Mouse (Mus musculus) heart, postnatal 36 days (tissue): ENCODE data around the gene Mpnd. TPM values are rescaled to one million over a fixed set of nuclear protein-coding genes. Genes with fewer than 3 reads are reported as not detected.
A peak's percentile ranks its signal among the peaks of the same experiment; 100 is the strongest.

Experiments used
- DNase-seq, 2 experiments: peaks; one replicate each; pipeline ENCODE4 v3.0.0; 2021 to 2022
- intact Hi-C: fragments of 180-260 bp; cut with DNase I; formaldehyde crosslinking; loops from one replicate; pipeline ENCODE4 v1.15.1; 2025
- total RNA-seq, 2 experiments: library from RNA; stranded (reverse); gene quantifications; 2 replicates each; pipeline ENCODE4 v1.2.3; 2021

Gene Mpnd
- total RNA-seq: 10 to 100 TPM; 58.6 to 64.1 TPM

DNA sequence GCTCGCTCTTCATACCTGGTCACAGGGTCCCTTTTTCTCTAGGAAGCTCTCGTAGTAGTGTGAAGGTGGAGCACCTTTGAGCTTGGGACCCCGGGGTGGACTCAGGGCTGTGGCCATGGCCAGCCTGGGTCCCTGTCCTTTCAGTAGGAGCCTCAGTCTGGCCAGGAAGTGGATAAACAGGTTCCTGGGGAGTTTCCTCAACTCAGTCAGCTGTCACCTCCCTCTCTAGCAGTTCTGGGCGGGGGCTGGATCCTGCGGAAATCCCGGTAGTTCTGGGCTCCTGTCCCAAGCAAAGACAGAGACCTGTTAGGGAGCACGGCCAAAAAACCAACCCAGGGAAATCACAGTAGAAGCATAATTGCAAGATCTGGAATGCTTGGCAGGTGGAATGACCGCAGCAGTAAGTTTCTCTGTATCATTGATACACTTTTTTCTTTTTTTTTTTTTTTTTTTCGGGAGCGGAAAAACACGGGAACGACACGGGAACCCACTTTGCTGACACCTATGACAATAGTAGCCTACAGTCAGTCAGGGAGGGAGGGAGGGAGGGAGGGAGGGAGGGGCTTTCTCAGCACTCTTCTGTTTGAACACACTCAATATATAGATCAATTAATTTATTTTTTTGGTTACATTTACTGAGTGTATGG lies at the start of gene Mpnd, which contains the start of gene Stap2:
TSS of gene Mpnd (plus strand) at position 297 of the 647 bp plus-strand sequence.
TSS of gene Stap2 (minus strand) at position 170 of the 647 bp plus-strand sequence.
- intact Hi-C loops: loop anchor here (5.0 kb wide), 1 partner anchor 48 kb away; the partner anchor contains the start of gene Yju2
- DNase-seq: peak; percentile 57 to 60

DNA sequence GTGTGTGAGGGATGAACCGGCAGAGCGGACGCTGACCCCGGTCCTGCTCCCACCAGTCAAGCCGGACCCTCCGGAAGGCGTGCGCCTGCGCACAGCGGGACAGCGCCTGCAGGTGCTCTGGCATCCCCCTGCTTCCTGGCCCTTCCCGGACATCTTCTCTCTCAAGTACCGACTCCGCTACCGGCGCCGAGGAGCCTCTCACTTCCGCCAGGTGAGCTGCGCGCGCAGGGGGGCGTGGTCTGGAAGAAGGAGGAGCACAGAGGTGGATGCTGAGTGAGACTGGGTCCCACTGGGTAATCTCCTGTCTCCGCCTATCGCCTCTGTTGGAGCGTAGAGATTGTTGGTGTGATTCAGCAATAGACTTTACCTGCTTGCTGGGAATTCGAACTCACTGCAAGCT lies 49.4 kb upstream of the Mpnd start:
- intact Hi-C loops: loop anchor here (2.0 to 5.0 kb wide), 4 partner anchors 51 to 295 kb away; partner anchors contain the start of genes Mpnd, Sh3gl1 and Stap2
- DNase-seq: peak in 1 of 2 experiments; percentile 24

DNA sequence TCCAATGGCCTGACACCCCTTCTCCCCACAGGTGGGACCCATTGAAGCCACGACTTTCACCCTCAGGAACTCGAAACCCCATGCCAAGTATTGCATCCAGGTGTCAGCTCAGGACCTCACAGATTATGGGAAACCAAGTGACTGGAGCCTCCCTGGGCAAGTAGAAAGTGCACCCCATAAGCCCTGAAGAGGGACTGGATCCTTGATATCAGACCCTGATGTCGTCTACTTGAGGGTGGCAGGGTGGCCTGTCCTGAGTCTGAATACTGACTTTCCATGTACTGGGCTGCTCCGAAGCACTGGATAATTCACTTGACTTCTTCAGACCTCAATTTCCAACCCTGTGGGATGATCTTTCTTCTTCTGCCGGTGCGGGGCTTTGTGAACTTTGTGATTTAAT lies 48.9 kb upstream of the Mpnd start:
- intact Hi-C loops: loop anchor here (2.0 to 5.0 kb wide), 4 partner anchors 51 to 294 kb away; partner anchors contain the start of genes Mpnd, Sh3gl1 and Stap2

DNA sequence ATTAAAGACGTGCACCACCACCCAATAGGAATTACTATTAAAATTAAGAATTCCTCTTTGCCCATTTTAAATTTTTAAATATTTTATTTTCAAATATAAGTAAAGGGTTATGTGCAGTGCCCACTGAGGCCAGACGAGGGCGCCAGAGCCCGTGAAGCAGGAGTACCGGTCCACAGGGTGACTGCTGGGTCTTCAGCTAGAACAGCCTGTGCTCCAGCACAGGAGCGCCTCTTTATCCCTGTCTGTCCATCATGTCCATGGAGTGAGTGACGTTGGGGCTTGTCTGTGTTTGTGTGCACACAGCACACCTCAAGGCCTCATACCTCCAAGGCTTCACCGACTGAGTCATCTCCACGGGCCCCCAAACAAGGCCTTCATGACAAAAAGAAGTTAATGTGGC lies 48.3 kb upstream of the Mpnd start:
- intact Hi-C loops: loop anchor here (2.0 to 5.0 kb wide), 4 partner anchors 50 to 294 kb away; partner anchors contain the start of genes Mpnd, Sh3gl1 and Stap2
- DNase-seq: peak; percentile 71 to 83

More for the DNA sequence above, 48.9 kb upstream of the Mpnd start:
- DNase-seq: peak in 1 of 2 experiments; percentile 1

DNA sequence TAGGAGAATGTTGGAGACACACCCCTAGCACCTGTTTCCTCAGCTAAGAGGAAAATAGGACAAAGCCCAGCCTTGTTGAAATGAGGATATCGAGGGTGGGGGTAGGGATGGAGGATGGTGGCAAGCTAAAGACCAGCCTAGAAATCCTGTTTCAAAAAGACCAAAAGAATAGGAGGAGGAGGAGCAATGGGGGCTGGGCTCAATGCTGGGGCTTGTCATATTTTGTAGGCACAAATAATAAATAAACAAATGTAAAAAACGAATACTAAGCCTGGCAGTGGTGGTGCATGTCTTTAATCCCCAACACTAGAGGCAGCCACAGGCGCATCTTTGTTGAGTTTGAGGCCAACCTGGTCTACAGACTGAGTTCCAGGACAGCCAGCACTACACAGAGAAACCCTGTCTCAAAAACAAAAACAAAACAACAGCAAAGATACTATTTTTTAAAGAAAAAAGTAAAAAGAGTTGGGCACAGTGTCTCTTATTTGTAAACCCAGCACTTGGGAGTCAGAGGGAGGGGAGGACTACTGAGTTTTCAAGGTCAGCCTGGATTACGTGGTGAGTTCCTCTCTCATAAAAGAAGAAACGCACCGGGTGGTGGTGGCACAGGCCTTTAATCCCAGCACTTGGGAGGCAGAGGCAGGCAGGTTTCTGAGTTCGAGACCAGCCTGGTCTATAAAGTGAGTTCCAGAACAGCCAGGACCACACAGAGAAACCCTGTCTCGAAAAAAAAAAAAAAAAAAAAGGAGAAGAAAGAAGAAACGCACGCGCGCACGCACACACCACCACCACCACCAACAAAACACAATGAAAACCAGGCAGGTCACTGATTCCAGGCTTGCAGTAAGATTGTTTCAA lies 47.6 kb upstream of the Mpnd start:
- intact Hi-C loops: loop anchor here (2.0 to 5.0 kb wide), 4 partner anchors 49 to 293 kb away; partner anchors contain the start of genes Mpnd, Sh3gl1 and Stap2
- DNase-seq: no peak

DNA sequence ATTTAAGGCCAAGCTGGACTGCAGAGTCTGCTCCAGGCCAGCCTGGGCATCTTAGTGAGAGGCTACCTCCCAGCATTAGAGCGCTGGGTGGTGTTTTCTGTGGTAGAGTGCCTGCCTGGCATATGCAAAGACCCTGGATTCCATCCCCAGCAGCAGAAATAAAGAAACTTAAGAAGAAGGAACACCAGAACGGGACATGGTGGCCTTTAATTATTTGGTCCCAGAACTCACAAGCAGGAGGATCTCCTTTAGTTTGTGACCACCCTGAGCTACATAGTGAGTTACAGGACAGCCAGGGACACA lies 47.0 kb upstream of the Mpnd start:
- no peak for DNase-seq
- intact Hi-C loops: loop anchor here (5.0 kb wide), 3 partner anchors 49 to 256 kb away; partner anchors contain the start of genes Mpnd, Sh3gl1 and Stap2

DNA sequence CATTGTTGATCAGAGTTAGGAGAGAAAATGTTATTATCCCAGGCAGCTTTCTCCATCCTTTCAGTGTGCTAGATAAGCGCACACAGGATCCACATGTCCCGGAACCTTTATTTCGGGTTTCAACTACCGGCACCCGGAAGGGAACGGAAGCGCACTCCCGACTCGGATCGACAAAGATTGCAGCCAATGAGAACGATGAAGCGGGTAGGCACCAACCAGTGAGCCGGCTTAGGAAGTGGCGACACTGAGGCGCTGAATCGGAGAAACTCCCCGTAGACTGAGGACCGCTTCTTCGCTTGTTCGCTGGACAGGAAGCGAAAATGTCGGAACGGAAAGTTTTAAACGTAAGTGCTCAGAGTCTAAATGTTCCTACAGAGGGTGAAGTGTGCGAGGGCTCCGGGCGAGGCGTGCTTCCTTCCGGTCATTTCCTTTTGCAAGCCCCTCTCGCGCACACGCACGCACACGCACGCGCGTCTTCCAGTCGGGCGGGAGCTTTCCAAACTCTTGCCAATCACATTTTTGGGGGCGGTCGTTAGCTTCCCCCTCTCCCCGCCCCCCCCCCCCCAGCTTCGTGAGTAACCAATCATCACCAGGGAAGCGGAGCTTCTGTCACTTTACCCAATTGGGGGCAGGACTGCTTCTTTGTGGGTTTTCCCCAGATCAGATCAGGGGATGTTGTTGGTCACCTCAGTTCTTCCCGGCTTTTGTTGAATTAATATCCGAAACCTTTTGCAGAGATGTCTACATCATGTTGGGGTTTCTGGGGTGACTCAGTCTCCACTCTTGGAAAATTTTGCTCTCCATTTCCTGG lies 46.4 kb upstream of the Mpnd start, which contains the start of gene Yju2:
TSS of gene Yju2 (plus strand) at position 182 of the 811 bp plus-strand sequence.
- intact Hi-C loops: loop anchor here (5.0 kb wide), 3 partner anchors 48 to 257 kb away; partner anchors contain the start of genes Mpnd, Sh3gl1 and Stap2
- DNase-seq: peak; percentile 93 to 95

DNA sequence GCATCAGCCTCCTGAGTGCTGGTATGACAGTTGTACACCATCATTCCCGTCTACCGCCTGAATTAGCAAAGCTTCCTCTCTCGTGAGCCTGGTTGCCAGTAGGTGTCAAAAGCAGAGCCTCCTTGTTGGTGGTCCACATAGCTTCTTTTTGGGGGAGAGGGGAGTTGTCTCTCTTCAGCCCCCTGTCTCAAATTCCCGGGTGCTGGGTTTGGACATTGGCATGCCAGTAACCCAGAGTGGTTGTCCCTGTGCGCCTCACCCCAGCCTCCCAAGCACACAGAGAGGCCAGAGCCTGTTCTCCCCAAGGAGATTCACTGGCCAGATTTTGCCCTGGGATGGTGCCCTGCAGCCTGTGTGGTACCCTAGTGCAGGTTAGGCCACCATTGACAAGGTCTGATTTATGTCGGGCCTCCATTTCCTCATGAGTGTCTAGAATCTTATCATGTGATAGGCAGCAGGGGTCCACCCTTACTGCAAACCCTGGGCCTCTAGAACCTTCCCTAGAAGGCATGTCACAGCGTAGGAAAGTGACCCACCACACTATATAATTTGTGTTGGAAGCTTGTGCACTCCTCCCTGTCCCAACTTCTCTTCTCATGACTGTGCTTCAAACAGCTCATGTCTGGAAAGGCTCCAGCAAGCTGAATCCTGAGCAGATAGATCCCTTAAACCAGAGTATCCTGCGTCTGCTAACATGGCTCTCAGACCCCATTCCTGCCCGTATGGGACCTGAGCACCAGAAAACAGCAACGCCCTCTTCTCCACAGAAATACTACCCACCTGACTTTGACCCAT lies 45.4 kb upstream of the Mpnd start:
- DNase-seq: no peak
- intact Hi-C loops: loop anchor here (5.0 kb wide), 3 partner anchors 47 to 258 kb away; partner anchors contain the start of genes Mpnd, Sh3gl1 and Stap2

DNA sequence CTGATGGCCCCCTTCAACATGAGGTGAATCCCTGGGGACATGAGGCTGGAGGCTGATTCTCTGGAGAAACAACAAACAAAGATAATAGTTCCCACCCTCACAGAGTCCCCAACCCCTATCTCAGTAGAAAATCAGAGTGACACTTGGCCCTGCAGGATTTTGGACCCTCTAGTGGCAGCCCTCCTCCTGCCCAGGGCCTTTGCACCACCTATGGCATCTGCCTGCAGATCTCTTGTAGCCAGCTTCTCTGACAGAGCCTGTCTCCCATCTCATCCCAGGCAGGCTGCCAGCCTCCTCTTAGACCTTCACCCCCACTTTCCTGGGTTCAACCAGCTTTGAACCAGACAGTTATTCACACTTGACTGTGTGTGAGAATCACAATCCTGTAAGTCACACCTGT lies 44.7 kb upstream of the Mpnd start:
- DNase-seq: no peak
- intact Hi-C loops: no loop called here

DNA sequence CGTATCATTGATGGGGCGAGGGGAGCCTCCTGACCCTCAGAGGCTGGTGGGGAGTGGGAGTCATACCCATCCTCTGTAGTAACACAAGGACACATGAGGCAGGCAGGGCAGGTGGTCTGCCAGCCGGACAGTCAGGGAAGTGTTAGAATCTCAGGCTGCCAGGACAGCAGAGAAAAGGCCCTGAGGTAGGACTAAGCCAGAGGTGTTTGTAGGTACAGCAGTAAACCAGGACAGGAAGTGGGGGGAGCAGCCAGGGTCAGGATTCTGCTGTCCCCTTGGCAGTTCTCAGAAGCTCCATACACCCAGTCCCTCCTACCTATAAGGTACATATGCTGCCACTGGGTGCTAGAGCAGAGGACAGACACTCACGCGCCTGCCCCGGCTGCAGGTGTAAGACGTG lies 43.9 kb upstream of the Mpnd start:
- peak in 1 of 2 experiments; percentile 1 for DNase-seq
- intact Hi-C loops: no loop called here

DNA sequence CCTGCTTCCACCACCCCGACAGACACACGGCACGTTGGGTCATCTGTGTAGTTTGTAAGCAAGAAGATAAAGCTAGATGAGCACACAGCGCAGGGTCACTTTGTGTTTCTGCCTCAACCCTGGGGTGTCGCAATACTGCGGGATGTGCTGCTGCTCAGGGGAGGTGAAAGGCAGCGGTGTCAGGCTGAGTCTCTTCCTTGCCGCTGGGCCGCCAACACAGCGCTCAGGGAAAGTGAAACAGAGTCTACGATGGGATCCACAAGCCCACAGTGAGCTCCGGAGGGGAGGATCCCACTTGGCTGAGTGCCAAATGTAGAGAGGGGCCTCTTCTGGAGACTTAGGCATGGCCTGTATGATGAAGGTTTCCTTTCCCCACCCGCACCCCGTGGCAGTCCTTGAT lies 42.3 kb upstream of the Mpnd start:
- intact Hi-C loops: no loop called here
- peak in 1 of 2 experiments; percentile 2 for DNase-seq

DNA sequence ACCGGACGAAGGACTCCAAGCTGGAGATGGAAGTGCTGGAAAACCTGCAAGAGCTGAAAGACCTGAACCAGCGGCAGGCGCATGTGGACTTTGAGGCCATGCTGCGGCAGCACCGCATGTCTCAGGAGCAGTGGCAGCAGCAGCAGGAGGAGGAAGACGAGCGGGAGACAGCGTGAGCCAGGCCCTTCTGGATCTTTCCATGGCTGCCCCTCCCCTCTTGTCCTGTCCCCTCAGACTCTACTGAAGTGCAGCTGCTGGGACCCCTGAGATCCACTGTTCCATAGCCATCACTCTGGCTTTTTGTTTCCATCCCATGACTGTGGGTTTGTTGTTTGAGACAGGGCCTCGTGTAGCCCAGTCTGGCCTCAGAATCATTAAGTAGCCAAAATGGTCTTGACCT lies 41.0 kb upstream of the Mpnd start:
- DNase-seq: no peak
- intact Hi-C loops: no loop called here

DNA sequence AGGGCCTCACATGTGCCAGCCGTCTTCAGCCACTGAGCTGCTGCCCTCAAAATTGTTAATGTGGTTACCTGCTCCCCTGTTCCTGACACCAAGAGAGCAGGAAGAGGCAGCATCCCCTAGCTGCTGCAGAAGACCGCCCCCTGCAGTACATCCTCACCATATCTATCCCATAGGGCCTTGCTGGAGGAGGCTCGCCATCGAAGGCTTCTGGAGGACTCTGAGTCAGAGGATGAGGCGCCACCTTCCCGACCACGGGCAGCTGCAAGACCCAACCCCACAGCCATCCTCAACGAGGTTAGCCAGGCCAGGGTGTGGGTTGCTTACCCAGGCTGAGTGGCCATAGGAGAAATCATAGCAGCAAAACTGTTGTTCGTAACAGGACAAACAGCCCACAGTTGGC lies 40.5 kb upstream of the Mpnd start:
- intact Hi-C loops: no loop called here

DNA sequence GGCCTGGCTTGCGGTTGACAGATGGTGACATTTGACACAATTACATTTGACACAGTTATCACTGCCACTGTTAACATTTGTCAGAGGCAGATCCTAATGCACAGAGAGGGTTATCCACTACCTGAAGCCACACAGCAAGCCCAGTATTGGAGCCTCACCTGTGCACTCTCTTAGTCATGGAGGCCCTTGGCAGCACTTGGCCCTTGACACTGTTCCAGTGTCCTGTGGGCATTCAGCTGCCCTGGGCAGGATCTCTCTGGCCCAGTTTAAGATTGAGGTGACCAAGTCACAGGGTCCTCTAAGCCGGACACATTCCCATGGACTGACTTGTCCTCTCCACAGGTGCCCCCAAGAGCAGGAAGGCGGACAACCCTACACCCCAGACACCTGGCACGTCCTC lies 38.3 kb upstream of the Mpnd start:
- intact Hi-C loops: no loop called here
- DNase-seq: no peak

More for the DNA sequence above, 40.5 kb upstream of the Mpnd start:
- DNase-seq: no peak

DNA sequence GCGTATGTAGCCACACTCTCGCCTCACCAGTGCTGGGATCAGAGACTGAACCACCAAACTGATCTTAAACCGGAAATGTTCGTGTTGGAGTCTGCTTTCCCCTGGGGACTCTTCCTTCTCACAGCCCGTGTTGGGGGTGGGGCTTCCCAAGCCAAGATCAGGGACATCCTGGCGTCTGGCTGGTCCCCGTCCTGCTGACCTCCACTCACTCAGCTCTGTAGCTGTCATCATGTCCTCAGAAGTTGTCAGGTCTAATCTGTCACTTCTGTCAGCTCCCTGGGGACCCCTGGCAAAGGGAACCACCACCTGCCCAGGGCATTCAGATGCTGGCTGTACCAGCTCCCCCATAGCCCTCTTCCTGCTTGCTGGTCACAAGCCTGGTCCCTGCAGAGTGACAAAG lies 37.3 kb upstream of the Mpnd start:
- intact Hi-C loops: no loop called here
- peak in 1 of 2 experiments; percentile 31 for DNase-seq

DNA sequence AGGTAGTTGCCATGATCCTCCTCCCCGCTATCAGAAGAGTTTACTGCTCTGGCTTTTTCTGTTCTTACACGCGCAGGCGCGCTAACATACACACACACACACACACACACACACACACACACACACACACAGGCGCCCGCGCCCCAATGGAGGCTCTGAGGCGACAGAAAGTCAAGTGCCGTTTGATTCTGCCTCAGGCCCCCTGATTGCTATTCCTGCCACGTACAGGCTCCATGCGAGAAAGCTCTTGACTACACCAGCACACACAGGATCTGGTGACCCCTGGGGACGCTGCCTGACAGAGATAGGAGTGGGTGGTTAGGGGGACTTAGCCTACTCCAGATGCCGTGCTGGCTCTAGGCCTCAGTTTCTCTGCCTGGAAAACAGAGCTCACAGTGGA lies 36.0 kb upstream of the Mpnd start:
- intact Hi-C loops: no loop called here
- DNase-seq: no peak

DNA sequence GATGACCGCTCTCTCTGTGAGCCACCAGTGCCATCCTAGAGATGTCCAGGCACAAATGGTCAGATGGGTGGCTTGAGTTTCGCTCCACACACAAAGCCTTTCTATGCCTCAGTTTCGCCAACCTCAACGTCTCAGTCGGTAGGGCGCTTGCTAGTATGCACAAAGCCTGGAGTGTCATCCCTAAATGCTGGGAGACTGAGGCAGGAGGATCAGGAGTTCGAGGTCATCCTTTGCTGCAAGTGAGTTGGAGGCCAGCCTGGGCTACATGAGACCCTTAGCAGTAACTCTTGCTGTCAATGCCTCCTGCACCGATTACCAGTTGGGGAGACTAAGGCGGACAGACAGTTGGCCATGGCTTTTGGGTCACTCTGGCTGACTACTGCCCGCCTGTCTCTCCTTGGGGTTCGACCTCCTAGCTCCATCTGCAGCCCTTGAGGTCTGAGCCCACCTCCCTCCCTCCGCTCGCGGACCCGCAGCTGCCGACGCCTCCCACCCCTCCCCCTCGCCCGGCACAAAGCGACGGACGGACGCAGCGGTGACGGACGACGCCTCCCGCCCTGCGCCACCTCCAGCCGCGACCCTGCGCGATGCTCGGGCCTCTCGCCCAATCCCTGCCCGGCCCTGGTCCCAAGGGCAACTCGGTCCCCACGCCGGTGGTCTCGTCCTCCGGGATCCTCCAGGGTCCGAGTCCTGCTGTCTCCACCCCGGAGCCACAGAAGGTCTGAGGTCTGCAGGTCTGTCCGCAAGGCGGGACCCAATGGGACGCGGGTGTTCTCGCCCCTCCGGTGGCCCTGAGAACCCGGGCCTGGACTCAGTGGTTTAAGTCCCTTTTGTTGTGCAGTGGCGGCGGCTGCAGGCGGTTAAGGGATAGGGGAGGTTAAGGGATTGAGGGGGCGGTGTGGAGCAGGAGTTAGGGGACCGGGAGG lies 35.3 kb upstream of the Mpnd start, which contains the start of gene Shd:
TSS of gene Shd (plus strand) at position 502 of the 926 bp plus-strand sequence.
- peak in 1 of 2 experiments; percentile 24 for DNase-seq
- intact Hi-C loops: no loop called here

DNA sequence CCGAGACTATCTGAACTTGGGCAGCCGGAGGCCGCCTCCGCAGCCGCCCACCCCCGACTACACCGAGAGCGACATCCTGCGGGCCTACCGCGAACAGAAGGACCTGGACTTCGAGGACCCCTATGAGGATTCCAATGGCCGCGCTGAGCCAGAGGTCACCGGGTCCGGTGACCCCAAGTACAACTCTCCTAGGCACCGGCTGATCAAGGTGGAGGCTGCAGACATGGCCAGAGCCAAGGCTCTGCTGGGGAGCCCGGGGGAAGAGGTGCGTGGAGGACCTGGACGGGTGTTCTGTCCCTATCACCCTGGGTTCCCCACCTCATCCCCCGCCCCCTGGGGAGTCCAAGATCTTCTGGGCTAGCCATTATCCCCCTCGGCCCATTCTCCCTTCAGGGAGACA lies 34.1 kb upstream of the Mpnd start:
- intact Hi-C loops: no loop called here
- no peak for DNase-seq
